Mouse (Mus musculus): ENCODE measurements around the gene Mctp1.

GRCm38 (mm10) chr13:76884517-76885092, 500.3 kb downstream of the Mctp1 start:
- TF ChIP-seq EP300 (IDR thresholded peaks at IDR 0.05; ENCODE audit: insufficient read depth, low read depth, low read length) (no peak), CTCF (IDR thresholded peaks at IDR 0.05; ENCODE audit: low read depth, low read length) (no peak)
